Mouse (Mus musculus) embryo, embryonic 9.5 days (tissue): ENCODE results near the gene Cisd3.
A peak's percentile ranks its signal among the peaks of the same experiment; 100 is the strongest.
"Not testable (repeated sequence)": the region's sequence is repeated elsewhere in the genome, so short reads cannot be mapped to it uniquely, and the experiment has no call there.

ENCODE experiments used
- DNase-seq: peaks from one replicate; pipeline ENCODE4 v3.0.0-alpha.2; 2017; ENCODE audit errors: extremely low spot score

Cisd3 gene

DNA sequence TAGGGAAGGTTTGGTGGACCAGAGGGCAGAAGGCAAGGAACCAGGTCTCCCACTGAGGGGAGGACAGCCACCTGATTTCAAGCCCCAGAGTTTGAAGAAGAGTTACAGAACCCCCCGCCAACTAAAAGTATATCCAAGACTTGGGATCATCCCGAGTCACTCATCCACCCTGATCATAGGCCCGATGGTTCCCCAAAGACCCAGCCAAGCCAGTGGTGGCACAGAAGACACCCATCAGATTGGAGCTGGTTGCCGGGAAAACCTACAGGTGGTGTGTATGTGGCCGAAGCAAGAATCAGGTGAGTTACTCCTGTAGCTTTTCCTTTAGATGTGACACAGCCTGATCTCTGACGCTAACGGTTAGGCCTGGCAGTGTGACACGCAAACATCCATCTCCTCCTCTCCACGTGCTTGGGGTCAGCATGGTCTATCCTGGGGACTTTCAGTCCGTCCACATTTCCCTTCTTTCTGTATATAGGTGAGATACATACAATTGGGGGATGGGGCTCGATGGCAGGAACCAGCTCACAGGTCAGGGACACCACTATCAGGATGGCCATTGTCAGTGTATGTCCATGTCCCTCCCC, 789 bp downstream of the Cisd3 start:
- no peak for DNase-seq

DNA sequence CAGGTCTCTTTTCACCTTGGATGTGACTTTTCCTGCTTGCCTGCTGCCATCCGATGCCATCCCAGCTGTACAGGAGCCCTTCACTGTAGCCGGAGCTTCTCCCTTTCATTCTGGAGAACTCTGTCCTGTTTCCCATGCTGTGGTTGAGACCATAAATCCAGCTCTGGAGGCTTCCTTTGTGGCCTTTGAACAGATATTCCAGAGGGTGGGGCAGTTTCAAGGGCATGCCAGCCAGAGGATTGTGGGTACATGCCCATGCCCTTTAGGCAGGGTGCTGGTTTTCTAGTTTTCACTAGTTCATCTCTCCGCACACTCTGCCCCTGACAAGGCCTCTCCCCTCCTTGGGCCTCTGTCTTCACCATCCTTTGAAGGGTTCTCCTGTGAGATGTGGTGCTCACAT, 1.4 kb downstream of the Cisd3 start:
- DNase-seq = no peak

DNA sequence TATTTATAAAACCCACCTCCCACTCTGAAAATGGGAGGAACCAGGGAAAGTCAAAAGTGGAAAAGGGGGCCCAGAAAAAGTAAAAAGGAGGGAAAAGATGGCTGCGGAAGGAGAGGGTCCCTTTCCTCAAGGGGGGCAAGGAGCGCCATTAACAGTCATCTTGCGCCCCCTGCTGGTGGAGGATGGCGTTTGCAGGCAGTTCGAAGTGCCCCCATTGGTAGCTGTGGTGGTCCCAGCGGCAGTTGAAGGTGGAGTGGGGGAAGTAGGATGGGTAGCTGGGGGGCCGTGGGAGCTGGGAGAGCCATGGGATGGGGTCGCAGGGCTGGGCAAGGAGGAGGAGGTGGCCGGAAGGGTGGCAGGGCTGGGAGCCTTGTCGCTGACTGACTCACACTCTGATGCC, 4.2 kb downstream of the Cisd3 start:
- peak; percentile 77 for DNase-seq

- no peak for DNase-seq
Measured at GRCm38 (mm10) chr11:97694435-97694834, 8.8 kb downstream of the Cisd3 start.

DNA sequence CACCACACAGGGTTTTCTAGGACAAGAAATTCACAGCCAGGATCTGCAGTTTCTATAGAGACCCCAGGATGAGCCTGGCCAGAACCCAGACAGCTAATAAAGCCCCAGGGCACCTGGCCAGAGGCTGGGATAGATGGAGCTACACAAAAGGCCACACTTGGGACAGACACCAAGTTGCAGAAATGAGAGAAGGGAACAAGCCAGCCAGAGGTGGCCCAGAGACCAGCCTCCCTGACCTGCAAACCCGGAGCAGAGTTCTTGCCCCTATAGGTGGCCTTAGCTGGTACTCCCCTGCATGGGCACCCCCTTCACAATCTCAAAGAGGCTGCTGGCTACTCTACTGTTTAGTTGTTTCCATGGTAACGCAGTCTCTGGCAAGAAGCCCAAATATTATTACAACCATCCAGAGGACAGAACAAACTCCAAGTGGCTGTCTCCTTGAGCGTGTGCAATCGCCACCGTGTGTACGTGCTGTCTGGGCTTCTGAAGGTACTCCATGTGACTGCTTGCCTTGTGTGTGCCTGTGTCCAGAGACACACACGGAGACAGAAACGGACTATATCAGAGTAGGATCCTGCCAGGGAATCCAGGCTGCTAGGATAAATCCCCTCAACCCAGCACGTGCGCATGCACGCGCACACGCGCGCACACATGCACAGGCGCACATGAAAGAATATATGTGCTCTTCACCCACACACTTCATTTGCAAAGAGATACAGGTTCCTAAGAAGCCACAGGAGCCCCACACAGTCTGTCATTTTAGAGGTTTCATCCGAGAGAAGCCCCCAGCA, 9.5 kb downstream of the Cisd3 start:
- no peak for DNase-seq

DNA sequence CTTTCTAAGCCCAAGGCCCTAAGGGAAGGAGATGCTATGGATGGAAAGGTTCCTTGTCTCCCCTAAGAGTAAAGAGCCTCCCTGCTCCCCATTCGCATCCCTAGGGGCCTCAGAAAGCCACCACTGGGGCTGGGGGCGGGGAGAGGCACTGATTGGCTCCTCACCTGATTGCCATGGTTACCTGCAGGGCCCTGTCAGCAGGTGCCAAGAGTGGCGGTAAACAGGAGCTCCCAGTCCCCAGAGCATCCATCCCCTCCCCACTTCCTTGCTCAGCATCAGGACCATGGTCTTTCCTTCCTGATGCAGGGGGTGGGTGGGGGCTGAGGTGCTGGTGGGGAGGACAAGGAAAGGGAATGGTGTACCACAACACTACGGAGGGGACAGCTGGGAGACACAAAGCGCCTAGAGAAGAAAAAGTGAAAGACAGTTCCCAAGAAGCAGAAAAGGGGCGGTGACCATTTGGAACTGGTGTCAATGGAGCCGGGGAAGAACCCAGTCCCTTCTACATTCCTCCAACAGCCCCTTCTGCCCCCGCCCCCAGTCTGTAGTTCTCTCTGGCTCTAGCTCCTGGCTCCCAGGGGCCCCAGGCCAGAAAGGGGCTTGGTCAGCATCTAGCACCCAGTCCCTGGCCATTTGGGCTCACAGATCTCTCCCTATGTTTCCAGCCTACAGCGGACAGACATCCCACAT, 10.2 kb downstream of the Cisd3 start:
- DNase-seq = no peak

DNA sequence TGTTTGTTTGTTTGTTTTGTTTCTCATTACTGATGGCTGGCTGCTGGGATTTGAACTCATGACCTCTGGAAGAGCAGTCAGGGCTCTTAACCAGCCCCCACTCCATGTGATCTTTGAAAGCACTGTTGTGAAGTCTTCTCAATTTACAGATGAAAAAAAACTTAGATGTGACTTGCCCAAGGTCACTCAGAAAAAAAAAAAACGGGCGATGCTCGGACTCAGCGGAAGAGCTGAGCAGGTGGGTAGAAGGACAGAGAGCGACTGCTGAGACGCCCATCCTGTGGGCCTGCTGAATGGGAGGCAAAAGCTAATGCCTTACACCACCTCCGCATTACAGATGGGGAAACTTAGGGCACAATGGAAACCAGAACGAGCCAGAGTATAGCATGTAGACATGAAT, 11.0 kb downstream of the Cisd3 start:
- DNase-seq = no peak

GRCm38 (mm10) chr11:97697199-97697890, 11.7 kb downstream of the Cisd3 start:
- DNase-seq = no peak

GRCm38 (mm10) chr11:97697891-97698529, 12.4 kb downstream of the Cisd3 start:
- DNase-seq = peak; percentile 49

GRCm38 (mm10) chr11:97698741-97699611, 13.3 kb downstream of the Cisd3 start:
- DNase-seq = peak; percentile 89

DNA sequence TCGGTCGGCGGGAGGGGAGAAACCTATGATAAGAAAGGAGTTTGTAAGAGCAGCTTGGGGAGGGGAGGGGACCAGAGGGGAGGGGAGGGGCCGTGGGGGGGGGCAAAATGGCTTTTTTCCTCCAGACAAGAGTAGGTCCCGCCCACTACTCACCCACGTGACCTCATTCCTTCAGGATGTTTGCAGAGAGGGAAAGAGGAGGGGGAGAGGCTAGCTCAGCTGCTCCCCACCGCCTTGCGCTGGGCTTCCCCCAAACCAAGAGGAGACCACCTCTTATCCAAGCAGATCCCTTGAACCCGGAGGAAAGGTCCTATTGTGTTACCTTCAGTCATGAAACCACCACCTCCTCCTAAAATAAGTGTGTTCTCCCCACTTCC, 14.0 kb downstream of the Cisd3 start:
- peak; percentile 97 for DNase-seq

DNA sequence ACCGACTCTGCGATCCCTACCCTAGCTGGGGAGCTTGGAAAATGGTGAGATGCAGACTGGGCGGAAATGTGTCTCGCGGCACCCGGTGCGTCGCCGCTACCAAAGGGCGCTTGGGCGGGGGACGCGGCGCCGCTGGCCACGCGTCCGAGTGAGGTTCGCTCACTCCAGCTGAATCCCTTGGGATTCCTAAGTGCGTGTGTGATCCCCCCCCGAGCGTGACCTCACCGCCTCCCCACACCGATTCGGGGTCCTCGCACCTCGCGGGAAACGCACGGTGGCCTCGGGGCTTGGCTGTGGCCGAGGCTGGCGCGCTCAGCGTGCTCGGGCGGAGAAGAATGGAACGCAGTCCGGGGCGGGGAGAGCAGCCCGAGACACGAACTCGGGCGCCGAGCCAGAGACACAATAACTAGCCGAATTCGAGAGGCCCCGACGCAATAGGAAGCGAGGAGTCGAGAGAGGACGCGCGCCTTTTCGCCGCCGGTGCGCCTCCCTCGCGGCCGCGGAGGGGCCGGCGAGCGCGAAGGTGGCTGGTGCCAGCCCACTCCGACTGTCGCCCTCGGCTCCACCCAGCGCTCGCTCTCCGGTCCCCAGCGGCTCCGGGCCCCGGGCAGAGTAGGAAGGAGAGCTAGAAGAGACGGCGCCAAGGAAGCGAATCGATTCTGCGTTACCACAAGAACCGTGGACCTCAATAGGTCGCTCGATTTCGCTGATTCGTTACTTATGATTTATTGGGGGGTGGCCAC, 14.5 kb downstream of the Cisd3 start, which contains the start of gene Pcgf2:
TSS of gene Pcgf2 (minus strand) at position 495 of the 743 bp plus-strand sequence.
- no peak for DNase-seq

GRCm38 (mm10) chr11:97700746-97701580, 15.3 kb downstream of the Cisd3 start:
- DNase-seq = peak; percentile 69

DNA sequence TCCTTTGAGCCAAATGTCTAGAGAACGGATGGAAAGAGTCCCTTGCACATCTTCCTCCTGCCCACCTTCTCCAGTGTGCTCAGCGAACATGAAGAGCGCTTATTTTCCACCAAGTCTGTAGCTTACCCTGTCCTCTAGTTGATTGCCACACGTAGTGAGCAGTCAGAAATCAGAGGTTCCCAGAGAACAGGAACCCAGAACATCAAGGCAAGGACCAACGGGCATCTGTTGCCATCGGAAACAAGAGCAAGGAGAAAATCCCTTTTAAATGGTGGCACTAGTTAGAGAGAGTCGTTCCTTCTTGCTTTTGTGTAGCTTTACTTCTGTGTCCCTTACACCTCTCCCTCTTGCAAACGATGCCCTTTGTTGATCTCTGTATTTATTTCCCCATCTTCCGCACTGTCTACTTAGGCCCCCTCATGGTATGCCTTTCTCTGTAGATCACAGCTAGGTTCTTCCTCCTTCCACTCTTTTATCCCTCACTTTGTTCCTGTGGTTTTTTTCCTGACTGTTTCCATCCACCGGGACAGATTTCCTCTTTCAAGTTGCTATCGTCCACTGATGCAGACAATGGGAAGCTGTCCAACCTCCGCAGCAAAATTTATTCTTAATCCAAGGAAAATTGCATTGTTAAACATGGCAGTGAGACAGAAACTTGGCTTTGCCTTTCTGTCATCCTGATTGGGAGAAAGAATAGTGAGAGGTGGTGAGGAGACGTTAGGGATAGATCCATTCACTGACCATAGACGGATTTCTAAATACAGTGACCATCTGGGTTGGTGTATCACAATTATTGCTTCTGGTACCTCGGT, 16.2 kb downstream of the Cisd3 start:
- DNase-seq = no peak

DNA sequence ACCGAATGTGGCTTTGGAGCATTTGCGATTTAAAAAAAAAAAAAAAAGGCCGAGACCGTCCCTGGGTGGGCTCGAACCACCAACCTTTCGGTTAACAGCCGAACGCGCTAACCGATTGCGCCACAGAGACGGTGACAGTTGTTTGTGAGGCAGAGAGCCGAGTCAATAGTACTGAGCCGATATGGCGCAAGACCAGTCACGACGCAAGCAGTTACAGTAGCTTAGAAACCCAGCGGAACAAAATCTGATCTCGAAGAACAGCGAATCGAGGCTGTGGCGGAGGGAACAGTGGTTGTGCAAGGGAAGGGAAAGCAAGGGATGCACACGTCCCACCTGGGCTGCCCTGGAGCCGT, 16.7 kb downstream of the Cisd3 start:
- DNase-seq = peak; percentile 89

DNA sequence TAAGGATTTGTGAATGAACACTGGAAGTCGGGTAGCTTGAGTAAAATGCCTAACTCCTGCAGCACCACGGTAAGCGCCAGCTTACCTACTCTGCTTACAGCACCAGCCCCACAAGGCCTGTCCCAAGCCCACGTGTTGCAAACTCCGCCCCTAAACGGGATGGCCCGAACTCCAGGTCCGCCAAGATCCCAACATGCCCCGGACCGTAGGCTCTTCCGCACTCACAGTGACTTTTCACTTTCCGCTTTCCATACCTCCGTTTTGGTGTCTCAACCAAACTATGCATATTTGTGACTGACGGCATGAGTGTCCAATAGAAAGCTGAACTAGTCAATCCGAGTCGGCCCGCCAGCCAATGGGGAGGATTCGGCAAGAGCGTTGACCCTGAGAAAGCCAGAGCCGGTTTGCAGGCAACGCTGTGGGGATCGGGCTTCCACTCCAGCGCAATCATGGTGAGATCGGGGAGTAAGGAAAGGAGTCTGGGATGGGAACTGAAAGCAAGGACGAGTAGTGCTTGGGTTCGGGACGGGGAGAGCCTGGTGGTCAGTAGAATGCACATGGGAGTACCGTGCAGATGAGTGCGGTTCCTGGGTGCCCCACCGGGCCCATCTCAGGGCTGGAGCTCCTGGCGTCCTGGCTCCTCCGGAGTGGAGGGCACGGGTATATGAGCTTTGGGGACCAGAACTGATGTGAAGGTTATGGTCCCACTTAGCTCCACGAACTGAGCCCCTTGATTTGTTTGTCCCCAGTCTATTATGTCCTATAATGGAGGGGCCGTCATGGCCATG, 17.6 kb downstream of the Cisd3 start, which contains the start of gene Psmb3:
TSS of gene Psmb3 (plus strand) at position 361 of the 788 bp plus-strand sequence.
- DNase-seq = peak; percentile 99

DNA sequence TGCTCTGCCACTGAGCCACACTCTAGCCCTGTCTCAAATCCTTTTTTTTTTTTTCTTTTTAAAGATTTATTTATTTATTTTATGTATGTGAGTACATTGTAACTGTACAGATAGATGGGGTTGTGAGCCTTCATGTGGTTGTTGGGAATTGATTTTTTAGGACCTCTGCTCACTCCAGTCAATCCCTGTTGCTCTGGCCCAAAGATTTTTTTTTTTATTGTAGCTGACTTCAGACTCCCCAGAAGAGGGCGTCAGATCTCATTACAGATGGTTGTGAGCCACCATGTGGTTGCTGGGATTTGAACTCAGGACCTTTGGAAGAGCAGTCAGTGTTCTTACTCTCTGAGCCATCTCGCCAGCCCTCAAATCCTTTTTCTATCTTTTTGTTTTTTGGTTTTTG, 24.4 kb downstream of the Cisd3 start:
- not testable (repeated sequence) for DNase-seq
